Mouse (Mus musculus): Measurements from ENCODE around the gene Ankrd52. TPM values are rescaled to one million over a fixed set of nuclear protein-coding genes. Genes with fewer than 3 reads are reported as not detected.

Ankrd52 gene
- total and polyA plus RNA-seq, 3 experiments, result 4.3 to 51.0 (median 15.3) TPM

DNA sequence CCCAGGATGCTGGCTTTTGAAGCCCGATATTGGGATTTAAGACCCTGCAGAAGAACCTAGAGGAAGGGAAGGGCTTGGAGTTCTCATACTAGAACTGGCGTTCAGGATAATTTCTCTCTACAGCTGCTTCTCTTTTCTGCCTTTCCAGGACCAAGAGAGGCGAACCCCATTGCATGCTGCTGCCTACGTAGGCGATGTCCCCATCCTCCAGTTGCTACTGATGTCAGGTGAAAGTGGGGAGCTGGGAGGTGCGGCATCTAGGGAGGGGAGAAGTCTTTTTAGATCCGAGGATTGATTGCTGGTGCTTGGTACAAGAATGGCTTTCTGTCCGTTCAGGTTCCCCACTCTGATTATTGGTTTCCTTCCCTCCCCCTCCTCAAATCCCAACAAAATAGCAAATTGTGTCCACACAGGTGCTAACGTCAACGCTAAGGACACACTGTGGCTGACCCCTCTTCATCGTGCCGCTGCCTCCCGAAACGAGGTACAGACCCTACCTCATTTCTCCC, 1.1 kb downstream of the Ankrd52 start:
- H3K36me3 ChIP-seq (replicated peaks in 1 of 2; ENCODE audit: control insufficient read depth in 1 of 2, insufficient read depth in 1 of 2, low read length in 1 of 2), result peaks cover 32 to 47% of the 10 kb centered on the region in 2 experiments
- peaks cover 14 to 36% of the 10 kb centered on the region in 2 experiments for H3K4me1 ChIP-seq (ENCODE audit: control insufficient read depth in 1 of 2, insufficient read depth in 2 of 2)
- H3K27ac ChIP-seq (ENCODE audit: insufficient read depth, low read depth), result 0 out of 2 replicates have a peak overlapping the region, but pooled peaks have one; percentile 8
- dilution Hi-C loops (cut with MboI; ENCODE audit: extremely low pct_ligation_motif_present, extremely low pct_unique_long_range_greater_than_20kb, low sequenced_read_pairs) (no loop called here), in situ Hi-C loops (cut with MboI; ENCODE audit: low pct_ligation_motif_present, low pct_unique_long_range_greater_than_20kb, low sequenced_read_pairs) (no loop called here)
- H3K27me3 ChIP-seq (replicated peaks), result no peaks in the 10 kb centered on the region
- TF ChIP-seq RCOR1 (conservative IDR thresholded peaks at IDR 0.05; ENCODE audit: low read depth, low read length) (no peak), JUND (conservative IDR thresholded peaks at IDR 0.05; ENCODE audit: low read depth, low read length) (no peak), ZC3H11A (IDR thresholded peaks at IDR 0.05; ENCODE audit: low read depth, low read length) (no peak), HCFC1 (IDR thresholded peaks at IDR 0.05; ENCODE audit: low read depth, low read length) (no peak), MEF2A (IDR thresholded peaks at IDR 0.05; ENCODE audit: borderline replicate concordance, low read depth, low read length) (no peak), TBP (conservative IDR thresholded peaks at IDR 0.05; ENCODE audit: low read depth, low read length) (no peak), MYC (IDR thresholded peaks at IDR 0.05; ENCODE audit: low read depth, low read length) (no peak), MAX (IDR thresholded peaks at IDR 0.05; ENCODE audit: low read length) (no peak), USF2 (conservative IDR thresholded peaks at IDR 0.05; ENCODE audit: low read depth, low read length) (no peak), NELFE (IDR thresholded peaks at IDR 0.05; ENCODE audit: low read depth, low read length) (no peak), PAX5 (IDR thresholded peaks at IDR 0.05; ENCODE audit: low read length) (no peak), ZNF384 (IDR thresholded peaks at IDR 0.05; ENCODE audit: low read depth, low read length) (no peak), NRF1 (IDR thresholded peaks at IDR 0.05; ENCODE audit: low read depth, low read length) (no peak), MXI1 (IDR thresholded peaks at IDR 0.05; ENCODE audit: low read depth, low read length) (no peak), POLR2AphosphoS2 (IDR thresholded peaks at IDR 0.05; ENCODE audit: low read depth, low read length) (no peak), CHD1 (IDR thresholded peaks at IDR 0.05; ENCODE audit: low read depth, low read length) (no peak), UBTF (IDR thresholded peaks at IDR 0.05; ENCODE audit: low read depth, low read length) (no peak), RAD21 (IDR thresholded peaks at IDR 0.05; ENCODE audit: low read depth, low read length) (no peak), EP300 (IDR thresholded peaks at IDR 0.05; ENCODE audit: low read length) (no peak)
- H3K9me3 ChIP-seq (replicated peaks; ENCODE audit: low read length), result no peaks in the 10 kb centered on the region
- H3K9ac ChIP-seq (ENCODE audit: insufficient read depth, low read depth), result peak overlapping the region; percentile 97
- peak overlapping the region; percentile 83 to 89 (median 84) for H3K4me3 ChIP-seq (replicated peaks in 1 of 3; ENCODE audit: low read depth in 2 of 3, low read length in 2 of 3, poor library complexity in 1 of 3)
- peak overlapping the region; percentile 86 for H3K4me2 ChIP-seq (ENCODE audit: insufficient read depth, low read depth, poor library complexity, severe bottlenecking)
- no peak for DNase-seq (ENCODE audit: extremely low read depth)
- H3K79me2 ChIP-seq (replicated peaks; ENCODE audit: control insufficient read depth, extremely low read depth, insufficient read depth, poor library complexity, severe bottlenecking), result peaks cover 25% of the 10 kb centered on the region

DNA sequence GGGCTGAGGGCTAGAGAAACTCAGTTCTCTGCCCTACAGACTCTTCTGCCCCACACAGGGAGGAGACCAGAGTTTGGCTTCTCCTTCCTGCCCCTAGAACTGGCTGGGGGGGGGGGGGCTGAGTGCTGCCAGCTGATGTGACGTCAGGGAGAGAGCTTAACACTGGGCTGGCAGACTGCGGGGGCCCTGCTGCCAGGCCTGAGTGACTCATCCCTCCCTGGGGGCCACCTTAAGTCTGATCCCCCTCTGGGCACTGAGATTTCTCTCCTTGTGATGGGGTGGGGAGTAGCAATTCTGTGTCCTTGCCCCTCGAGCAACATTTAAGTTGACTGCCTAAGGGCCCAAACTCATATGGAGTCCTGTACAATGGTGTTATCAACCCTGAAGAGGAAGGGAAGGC, 1.5 kb downstream of the Ankrd52 start:
- Histone ChIP-seq H3K4me1 (ENCODE audit: control insufficient read depth in 1 of 2, insufficient read depth in 2 of 2) (peaks cover 14 to 31% of the 10 kb centered on the region in 2 experiments), H3K36me3 (replicated peaks in 1 of 2; ENCODE audit: control insufficient read depth in 1 of 2, insufficient read depth in 1 of 2, low read length in 1 of 2) (peaks cover 37 to 51% of the 10 kb centered on the region in 2 experiments), H3K9me3 (replicated peaks; ENCODE audit: low read length) (no peaks in the 10 kb centered on the region), H3K27ac (ENCODE audit: insufficient read depth, low read depth) (0 out of 2 replicates have a peak overlapping the region, but pooled peaks have one; percentile 8), H3K4me2 (ENCODE audit: insufficient read depth, low read depth, poor library complexity, severe bottlenecking) (peak overlapping the region; percentile 86; the same call in 1 of the 2 replicates), H3K79me2 (replicated peaks; ENCODE audit: control insufficient read depth, extremely low read depth, insufficient read depth, poor library complexity, severe bottlenecking) (peaks cover 25% of the 10 kb centered on the region), H3K9ac (ENCODE audit: insufficient read depth, low read depth) (peak overlapping the region; percentile 97), H3K4me3 (replicated peaks in 1 of 3; ENCODE audit: low read depth in 2 of 3, low read length in 2 of 3, poor library complexity in 1 of 3) (peak overlapping the region; percentile 83 to 89 (median 84)), H3K27me3 (replicated peaks) (no peaks in the 10 kb centered on the region)
- no peak for DNase-seq (ENCODE audit: extremely low read depth)
- in situ Hi-C loops (cut with MboI; ENCODE audit: low pct_ligation_motif_present, low pct_unique_long_range_greater_than_20kb, low sequenced_read_pairs) (no loop called here), dilution Hi-C loops (cut with MboI; ENCODE audit: extremely low pct_ligation_motif_present, extremely low pct_unique_long_range_greater_than_20kb, low sequenced_read_pairs) (no loop called here)
- TF ChIP-seq NELFE (IDR thresholded peaks at IDR 0.05; ENCODE audit: low read depth, low read length) (no peak), EP300 (IDR thresholded peaks at IDR 0.05; ENCODE audit: low read length) (no peak), MAFK (IDR thresholded peaks at IDR 0.05; ENCODE audit: insufficient replicate concordance, low read length) (no peak), USF1 (IDR thresholded peaks at IDR 0.05; ENCODE audit: low read depth, low read length) (no peak), MYC (IDR thresholded peaks at IDR 0.05; ENCODE audit: low read depth, low read length) (no peak), ZNF384 (IDR thresholded peaks at IDR 0.05; ENCODE audit: low read depth, low read length) (no peak), UBTF (IDR thresholded peaks at IDR 0.05; ENCODE audit: low read depth, low read length) (no peak), POLR2AphosphoS2 (IDR thresholded peaks at IDR 0.05; ENCODE audit: low read depth, low read length) (no peak), RCOR1 (conservative IDR thresholded peaks at IDR 0.05; ENCODE audit: low read depth, low read length) (no peak), IRF4 (IDR thresholded peaks at IDR 0.05; ENCODE audit: low read depth, low read length) (no peak), ZMIZ1 (IDR thresholded peaks at IDR 0.05; ENCODE audit: low read depth, low read length) (no peak)
